Mouse (Mus musculus): ENCODE data around the gene Ldlrad3.

GRCm38 (mm10) chr2:102163106-102163505, 23.1 kb downstream of the Ldlrad3 start:
- TF ChIP-seq CTCF (conservative IDR thresholded peaks at IDR 0.05; ENCODE audit: insufficient read depth, insufficient read length, low read depth, low read length) (no peak), POLR2A (IDR thresholded peaks at IDR 0.05; ENCODE audit: low read depth, low read length) (no peak)

Data from kidney, adult 2 months (tissue).